Mouse (Mus musculus) Muller cell, postnatal 12 days (primary cell): Measurements from ENCODE around the gene Shisa5.
A peak's percentile ranks its signal among the peaks of the same experiment; 100 is the strongest.

ENCODE experiments used
- DNase-seq: peaks from one replicate; pipeline ENCODE4 v3.0.0-alpha.2; 2015; ENCODE audit errors: inconsistent ontology term

Gene Shisa5

GRCm38 (mm10) chr9:109038086-109038895 lies at the start of gene Shisa5:
Shisa5 (plus strand) TSS chr9:109038565.
- DNase-seq = peak; percentile 88

- DNase-seq = no peak
These were observed 48.4 kb upstream of the Shisa5 start for GRCm38 (mm10) chr9:108989802-108990461.

GRCm38 (mm10) chr9:108990462-108990820 lies 47.9 kb upstream of the Shisa5 start:
- peak; percentile 21 for DNase-seq

GRCm38 (mm10) chr9:108991428-108992084 lies 46.8 kb upstream of the Shisa5 start, which contains the start of gene Pfkfb4:
Pfkfb4 (plus strand) TSS chr9:108991778.
- DNase-seq = peak; percentile 96

- DNase-seq = no peak
These were observed 46.3 kb upstream of the Shisa5 start for GRCm38 (mm10) chr9:108992085-108992469.

- DNase-seq = no peak
These were observed 45.6 kb upstream of the Shisa5 start for GRCm38 (mm10) chr9:108992620-108993361.

GRCm38 (mm10) chr9:108996411-108996810 lies 42.0 kb upstream of the Shisa5 start:
- no peak for DNase-seq

GRCm38 (mm10) chr9:108998287-108999166 lies 39.8 kb upstream of the Shisa5 start:
- no peak for DNase-seq

GRCm38 (mm10) chr9:108999167-108999526 lies 39.2 kb upstream of the Shisa5 start:
- DNase-seq = peak; percentile 35

GRCm38 (mm10) chr9:109000726-109001125 lies 37.6 kb upstream of the Shisa5 start:
- DNase-seq = peak; percentile 83

- DNase-seq = no peak
These were observed 35.2 kb upstream of the Shisa5 start for GRCm38 (mm10) chr9:109003201-109003600.

GRCm38 (mm10) chr9:109007025-109007780 lies 31.2 kb upstream of the Shisa5 start:
- DNase-seq = no peak

- no peak for DNase-seq
These were observed 30.3 kb upstream of the Shisa5 start for GRCm38 (mm10) chr9:109008081-109008480.

- DNase-seq = no peak
These were observed 29.2 kb upstream of the Shisa5 start for GRCm38 (mm10) chr9:109008994-109009635.

- no peak for DNase-seq
These were observed 28.6 kb upstream of the Shisa5 start for GRCm38 (mm10) chr9:109009636-109010315.

- DNase-seq = no peak
These were observed 28.1 kb upstream of the Shisa5 start for GRCm38 (mm10) chr9:109010316-109010690.

- no peak for DNase-seq
These were observed 23.0 kb upstream of the Shisa5 start for GRCm38 (mm10) chr9:109015397-109015796.

GRCm38 (mm10) chr9:109016973-109017604 lies 21.3 kb upstream of the Shisa5 start:
- no peak for DNase-seq

- DNase-seq = no peak
These were observed 16.9 kb upstream of the Shisa5 start for GRCm38 (mm10) chr9:109021428-109021827.
